Mouse (Mus musculus) T-helper 2 cell (primary cell): ENCODE measurements at regions not wholly inside any gene's neighbourhood (a gene's known extent, or its start where the extent isn't known, plus 50 kb on each side); places are given as distances from the start of the nearest gene placed in this dataset.

Source experiments
- in situ Hi-C: fragments of 300-600 bp; cut with MboI, MseI; formaldehyde crosslinking; loops from one replicate; pipeline ENCODE4 v1.15.1; 2025; ENCODE audit warnings: high pct_unique_total_duplicates

DNA sequence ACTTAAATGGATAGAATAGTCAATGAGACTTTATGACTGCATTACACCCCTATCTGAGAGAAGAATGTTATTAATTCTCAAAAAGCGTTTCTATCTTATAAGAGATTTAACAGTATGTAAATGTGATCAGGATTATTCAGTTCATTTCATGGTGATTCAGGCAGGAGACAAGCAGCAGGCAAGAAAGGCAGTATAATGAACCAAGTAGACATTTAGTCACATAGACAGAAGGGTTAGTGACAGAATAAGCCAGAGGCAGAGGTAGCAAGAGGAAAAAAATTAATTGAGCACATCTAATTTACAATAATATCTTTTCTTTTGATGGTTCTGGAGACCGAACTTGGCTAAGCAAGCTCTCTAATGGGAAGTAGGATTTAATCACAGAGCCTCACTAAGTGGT lies 102.9 kb upstream of the Rsrc1 start:
- in situ Hi-C loops = loop anchor here (10.0 kb wide), 1 partner anchor 194 kb away; no protein-coding TSS in a partner anchor

DNA sequence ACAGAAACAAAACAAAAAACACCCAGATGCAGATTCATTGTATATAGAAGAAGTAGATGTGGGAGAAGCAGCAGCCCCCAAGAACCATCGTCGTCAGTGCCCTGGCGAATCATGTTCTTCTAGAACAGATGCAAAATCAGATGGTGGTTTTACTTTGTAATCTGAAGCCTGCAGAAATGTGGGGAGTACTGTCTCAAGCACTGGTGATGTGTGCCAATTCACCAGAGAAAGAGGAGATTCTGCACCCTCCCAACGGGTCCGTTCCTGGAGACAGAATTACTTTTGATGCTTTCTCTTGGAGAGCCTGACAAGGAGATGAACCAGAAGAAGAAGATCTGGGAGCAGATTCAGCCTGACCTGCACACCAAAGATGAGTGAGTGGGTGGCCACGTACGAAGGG lies 98.5 kb upstream of the Rsrc1 start:
- in situ Hi-C loops = no loop called here

DNA sequence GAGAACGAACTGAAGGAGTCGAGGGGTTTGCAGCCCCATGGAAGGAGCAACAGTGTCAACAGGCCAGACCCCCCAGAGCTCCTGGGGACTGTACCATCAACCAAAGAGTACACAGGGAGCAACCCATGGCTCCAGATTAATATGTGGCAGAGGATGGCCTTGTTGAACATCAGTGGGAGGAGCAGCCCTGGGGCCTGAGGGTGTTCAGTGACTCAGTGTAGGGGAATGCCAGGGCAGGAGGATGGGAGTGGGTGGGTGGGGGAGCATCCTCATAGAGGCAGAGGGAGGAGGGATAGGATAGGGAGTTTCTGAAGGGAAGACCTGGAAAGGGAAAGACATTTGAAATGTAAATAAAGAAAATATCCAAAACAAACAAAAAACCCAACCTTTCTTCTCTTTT lies 85.5 kb upstream of the Rsrc1 start:
- in situ Hi-C loops = no loop called here
